Mouse (Mus musculus): ENCODE data around the gene Hist2h3b. TPM values are rescaled to one million over a fixed set of nuclear protein-coding genes. Genes with fewer than 3 reads are reported as not detected.
"Not testable (repeated sequence)": the region's sequence is repeated elsewhere in the genome, so short reads cannot be mapped to it uniquely, and the experiment has no call there.

Gene Hist2h3b
- total RNA-seq, 1 experiment from 2014 or later, result 165 TPM

DNA sequence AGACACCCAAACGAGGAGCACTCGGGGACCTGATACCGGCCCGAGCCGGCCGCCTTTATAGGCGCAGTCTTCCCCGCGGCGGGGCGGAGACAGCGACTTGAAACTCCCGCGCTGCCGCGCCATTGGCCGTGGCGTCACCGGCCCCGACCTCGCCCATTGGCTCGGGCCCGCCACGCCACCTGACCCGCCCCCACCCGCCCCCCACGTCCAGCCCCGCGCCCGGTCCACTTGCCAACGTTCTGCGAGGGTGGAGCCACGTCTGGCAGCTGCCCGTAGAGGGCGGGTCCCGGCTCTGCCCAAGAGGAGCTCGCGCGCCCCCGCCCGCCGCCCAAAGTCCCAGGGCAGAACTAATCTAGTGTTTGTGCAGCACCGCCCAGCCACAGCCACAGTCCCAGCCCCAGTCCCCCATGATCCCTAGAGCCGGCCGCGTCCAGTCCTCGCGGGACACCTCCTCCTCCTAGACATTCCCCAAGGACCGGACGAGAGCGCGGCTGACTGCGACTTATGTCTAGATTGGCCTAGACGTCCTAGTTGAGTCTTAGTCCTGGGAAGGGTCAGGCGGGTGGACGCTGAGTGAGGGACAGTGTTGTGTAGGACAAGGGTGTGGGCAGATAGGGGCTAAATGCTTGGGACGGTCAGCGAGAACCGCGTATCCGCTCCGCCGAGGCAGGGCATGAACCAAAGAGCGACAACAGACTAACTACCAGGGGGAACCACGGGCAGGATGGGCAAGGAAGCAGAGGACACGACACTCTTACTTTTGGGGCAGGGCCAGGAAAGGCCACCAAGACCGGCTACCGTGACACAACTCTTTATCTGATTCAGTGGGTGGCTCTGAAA is 29.3 kb upstream of the Hist2h3b start, which contains the start of gene Hist2h3c2:
Gene Hist2h3c2, minus strand, starts transcription at position 174 of the 840 bp plus-strand sequence.
- DNase-seq, result peak; percentile 44

- peak; percentile 92 for DNase-seq
Measured at GRCm38 (mm10) chr3:96239949-96240798, 28.3 kb upstream of the Hist2h3b start, which contains the start of gene Hist2h2aa2. Gene Hist2h2aa2, minus strand, starts transcription at chr3:96240276.

DNA sequence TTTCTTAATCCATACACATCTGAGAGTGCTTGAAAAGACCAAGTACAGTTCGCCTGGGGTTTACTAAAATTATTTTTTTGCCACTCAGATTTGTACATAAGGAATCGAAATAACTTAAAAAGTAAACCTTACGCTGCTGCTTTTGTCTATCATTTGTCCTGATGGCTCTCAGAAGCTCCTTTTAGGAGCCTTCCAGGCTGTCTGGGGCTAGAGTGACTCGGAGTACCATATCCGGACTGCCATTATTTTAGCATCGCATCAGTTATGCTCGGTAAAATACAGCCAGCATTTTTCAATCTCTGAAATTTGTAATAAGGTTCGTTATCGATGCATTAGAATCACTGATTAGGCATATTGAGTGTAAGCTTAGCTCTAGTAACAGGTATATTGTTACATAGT is 27.7 kb upstream of the Hist2h3b start:
- no peak for DNase-seq

DNA sequence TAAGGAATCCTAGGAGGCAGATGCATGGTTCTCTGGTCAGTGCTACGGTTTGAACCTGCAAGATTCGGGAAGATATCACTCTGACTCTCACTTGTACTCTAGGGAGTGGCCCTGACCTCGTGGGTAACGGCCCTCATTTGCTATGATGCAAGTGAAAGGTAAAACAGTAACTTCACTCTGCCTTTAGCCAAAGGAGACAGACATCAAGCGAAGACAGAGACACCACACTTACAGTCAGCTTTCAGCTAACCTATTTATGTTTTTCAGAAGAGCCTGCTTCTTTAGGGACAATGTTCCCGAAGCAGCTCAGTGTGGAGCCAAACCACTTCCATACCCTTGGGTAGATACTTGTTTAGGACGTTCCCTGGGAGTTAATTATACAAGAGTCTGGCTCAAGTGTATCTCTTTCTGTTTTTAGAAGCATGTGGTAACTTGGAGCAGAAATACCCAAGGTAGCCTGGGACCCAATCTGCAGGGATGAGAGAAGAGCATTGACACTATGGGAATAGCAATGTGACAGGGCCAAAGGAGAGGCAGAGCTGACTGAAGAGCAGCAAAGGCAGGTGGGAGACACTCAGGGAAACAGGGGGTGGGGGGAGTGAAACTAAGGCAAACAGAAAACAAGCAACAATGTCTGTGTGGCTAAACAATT is 24.4 kb upstream of the Hist2h3b start:
- no peak for DNase-seq

DNA sequence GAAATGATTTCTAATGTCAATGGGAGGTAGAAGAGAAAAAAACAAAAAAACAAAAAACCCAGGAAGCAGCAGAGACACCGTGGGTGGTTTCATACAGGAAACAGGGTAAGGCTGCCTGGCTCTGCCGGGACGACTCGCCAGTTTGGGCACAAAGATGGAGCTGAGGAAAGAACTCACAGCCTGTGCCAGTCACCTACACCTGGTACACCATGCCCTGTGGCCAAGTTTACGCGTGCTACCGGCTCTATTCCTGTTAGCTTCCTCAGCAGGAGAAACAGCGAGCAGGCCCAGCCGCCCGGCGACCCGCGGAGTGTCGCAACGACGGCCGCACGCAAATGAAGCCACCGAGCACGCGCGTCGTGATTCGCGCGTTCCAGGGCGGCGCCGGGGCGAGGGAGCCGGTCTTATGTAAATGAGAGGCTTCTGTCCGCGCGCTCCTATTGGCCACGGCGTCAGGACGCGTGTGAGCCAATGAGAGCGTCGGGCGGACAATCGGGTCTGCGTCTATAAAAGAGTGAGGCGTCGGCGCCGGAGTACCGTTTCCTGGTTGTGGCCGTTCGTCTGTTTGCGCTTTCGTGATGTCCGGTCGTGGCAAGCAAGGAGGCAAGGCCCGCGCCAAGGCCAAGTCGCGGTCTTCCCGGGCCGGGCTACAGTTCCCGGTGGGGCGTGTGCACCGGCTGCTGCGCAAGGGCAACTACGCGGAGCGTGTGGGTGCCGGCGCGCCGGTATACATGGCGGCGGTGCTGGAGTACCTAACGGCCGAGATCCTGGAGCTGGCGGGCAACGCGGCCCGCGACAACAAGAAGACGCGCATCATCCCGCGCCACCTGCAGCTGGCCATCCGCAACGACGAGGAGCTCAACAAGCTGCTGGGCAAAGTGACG is 23.2 kb upstream of the Hist2h3b start, which contains the start of gene Hist2h2aa1:
Gene Hist2h2aa1, plus strand, starts transcription at position 495 of the 884 bp plus-strand sequence.
- peak; percentile 81 for DNase-seq

GRCm38 (mm10) chr3:96246018-96246417 is 22.4 kb upstream of the Hist2h3b start:
- not testable (repeated sequence) for DNase-seq

DNA sequence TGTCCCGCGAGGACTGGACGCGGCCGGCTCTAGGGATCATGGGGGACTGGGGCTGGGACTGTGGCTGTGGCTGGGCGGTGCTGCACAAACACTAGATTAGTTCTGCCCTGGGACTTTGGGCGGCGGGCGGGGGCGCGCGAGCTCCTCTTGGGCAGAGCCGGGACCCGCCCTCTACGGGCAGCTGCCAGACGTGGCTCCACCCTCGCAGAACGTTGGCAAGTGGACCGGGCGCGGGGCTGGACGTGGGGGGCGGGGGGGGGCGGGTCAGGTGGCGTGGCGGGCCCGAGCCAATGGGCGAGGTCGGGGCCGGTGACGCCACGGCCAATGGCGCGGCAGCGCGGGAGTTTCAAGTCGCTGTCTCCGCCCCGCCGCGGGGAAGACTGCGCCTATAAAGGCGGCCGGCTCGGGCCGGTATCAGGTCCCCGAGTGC is 22.0 kb upstream of the Hist2h3b start, which contains the start of gene Hist2h3c1:
Gene Hist2h3c1, plus strand, starts transcription at position 259 of the 430 bp plus-strand sequence.
- DNase-seq, result not testable (repeated sequence)

DNA sequence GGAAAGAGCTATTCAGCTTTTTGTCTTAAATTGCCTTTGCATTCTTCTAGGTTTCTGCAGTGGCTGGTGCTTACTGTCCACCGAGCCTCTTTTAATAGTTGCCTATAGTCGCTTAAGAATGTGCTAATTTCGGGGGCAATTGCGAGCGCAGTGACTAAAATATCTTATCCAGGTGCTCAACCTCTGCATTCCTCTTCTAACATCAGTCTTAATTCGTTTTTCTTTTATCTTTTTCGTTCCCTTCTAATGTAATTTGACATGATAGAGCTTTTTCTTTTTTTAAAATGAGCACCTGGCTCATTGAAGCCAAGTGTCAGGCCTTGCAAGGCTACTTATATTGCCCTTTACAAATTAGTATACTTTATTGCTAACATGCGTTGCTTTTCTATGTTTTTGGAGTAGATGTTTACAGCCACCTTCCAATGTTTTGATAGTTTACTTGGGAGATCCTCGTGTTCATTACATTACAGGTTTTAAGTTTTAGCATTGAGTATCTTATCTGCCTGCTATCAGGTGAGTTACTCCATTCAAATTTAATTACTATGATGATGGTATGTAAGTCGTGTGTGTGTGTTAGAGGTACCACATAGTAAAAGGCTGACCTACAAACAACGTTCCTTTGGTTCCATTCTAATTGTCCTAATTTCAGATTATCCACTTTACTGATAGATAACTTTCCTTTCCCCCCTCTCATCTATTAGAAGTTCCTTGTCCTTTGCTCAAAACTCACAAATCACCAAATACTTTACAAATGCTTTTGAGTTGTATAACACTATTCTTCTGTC is 20.9 kb upstream of the Hist2h3b start:
- DNase-seq, result no peak

- DNase-seq, result no peak
Measured at GRCm38 (mm10) chr3:96248141-96249033, 20.1 kb upstream of the Hist2h3b start.

- no peak for DNase-seq
Measured at GRCm38 (mm10) chr3:96249034-96249345, 19.5 kb upstream of the Hist2h3b start.

- DNase-seq, result no peak
Measured at GRCm38 (mm10) chr3:96250890-96251289, 17.6 kb upstream of the Hist2h3b start.

- DNase-seq, result no peak
Measured at GRCm38 (mm10) chr3:96251787-96252186, 16.7 kb upstream of the Hist2h3b start.

GRCm38 (mm10) chr3:96254683-96255355 is 13.6 kb upstream of the Hist2h3b start:
- DNase-seq, result no peak

DNA sequence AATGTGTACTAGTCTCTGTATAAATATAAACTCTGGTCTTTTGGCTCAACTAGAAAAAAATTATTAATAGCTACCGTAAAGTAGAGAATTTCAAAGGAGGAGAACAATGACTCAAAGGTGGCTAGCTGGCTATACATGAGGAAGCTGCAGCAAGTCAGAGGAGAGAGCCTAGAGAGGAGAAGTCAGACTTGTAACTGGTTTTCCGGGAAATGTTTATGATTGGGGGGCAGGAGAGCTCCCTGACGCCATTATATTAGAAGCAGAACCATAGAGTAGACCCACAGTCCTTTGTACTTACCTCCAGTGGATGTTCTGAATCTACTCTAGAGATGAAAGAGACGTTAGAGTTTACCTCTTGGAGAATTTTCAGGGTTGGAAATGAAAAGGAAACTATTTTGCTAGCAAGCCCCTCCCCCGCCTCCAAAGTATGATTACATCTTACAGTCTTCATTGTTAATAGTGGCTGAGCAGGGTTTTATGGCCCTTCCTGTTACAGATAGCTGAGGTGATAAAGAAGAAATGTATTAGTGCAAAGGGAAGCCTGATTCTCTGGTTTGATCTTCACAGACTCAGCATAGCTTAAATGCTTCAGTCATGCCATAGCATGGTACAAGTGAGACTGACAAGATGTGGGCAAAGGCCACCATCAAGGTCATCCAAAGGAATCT is 12.4 kb upstream of the Hist2h3b start:
- no peak for DNase-seq

GRCm38 (mm10) chr3:96257190-96257589 is 11.3 kb upstream of the Hist2h3b start:
- no peak for DNase-seq

DNA sequence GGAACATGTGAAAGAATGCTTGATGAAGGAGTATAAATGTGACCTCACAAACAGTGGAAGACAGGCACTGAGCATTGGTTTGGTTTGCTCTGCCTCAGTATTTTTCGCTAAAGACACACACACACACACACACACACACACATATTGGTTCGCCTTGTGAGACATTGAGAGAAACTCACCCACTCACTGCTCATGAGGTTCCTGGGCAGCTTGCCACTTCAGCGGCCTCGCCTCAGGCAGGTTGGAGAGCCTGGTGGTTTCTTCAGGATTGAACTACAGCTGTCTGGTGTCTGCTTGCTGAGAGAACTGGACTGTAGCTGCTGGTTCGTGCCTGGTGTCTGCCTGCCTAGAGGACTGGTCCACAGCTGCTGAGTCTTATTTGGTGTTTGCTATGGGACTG is 8.2 kb upstream of the Hist2h3b start:
- DNase-seq, result no peak

GRCm38 (mm10) chr3:96261623-96262022 is 6.8 kb upstream of the Hist2h3b start:
- no peak for DNase-seq

- DNase-seq, result peak; percentile 75
Measured at GRCm38 (mm10) chr3:96262216-96262875, 6.1 kb upstream of the Hist2h3b start.
